Comparison of ENCODE assay signal across 9 mouse cellular contexts in genomic region chr11:68940516-68940915, GRCm38 (mm10). TPM values are rescaled to one million over a fixed set of nuclear protein-coding genes. Genes with fewer than 3 reads are reported as not detected.
DNase-seq lines count a peak whose midpoint lies in the region; ATAC-seq lines count a peak whose summit lies in the region.
"Had no signal": no experiment of that assay in that cellular context is flagged by ENCODE, and none has a peak within 500 bp of the region (broad histone marks: within the 10 kb centered on the region; RNA-seq: fewer than 3 reads in every experiment).

No protein-coding gene starts in this region.

- H3K4me1 ChIP-seq in lung, embryonic 16.5 days (replicated peaks; ENCODE audit: control insufficient read depth, insufficient read depth, low read length) = peaks cover 5% of the 10 kb centered on the region; the same call in 1 of the 2 replicates
- H3K4me1 ChIP-seq in hindbrain, embryonic 12.5 days = peaks cover 6% of the 10 kb centered on the region
- H3K4me1 ChIP-seq in limb, embryonic 12.5 days (replicated peaks) = peaks cover 7% of the 10 kb centered on the region; the same call in 1 of the 2 replicates
- peaks cover 4% of the 10 kb centered on the region; the same call in 1 of the 2 replicates for H3K4me1 ChIP-seq in stomach, embryonic 15.5 days

- no peak overlapping the region for H3K27ac ChIP-seq in lung, embryonic 16.5 days (ENCODE audit: low read length)
- no peak overlapping the region for H3K27ac ChIP-seq in hindbrain, embryonic 12.5 days
- no peak overlapping the region for H3K27ac ChIP-seq in limb, embryonic 12.5 days
- peak overlapping the region; percentile 16; the same call in 1 of the 2 replicates for H3K27ac ChIP-seq in stomach, embryonic 15.5 days

- H3K9ac ChIP-seq in lung, embryonic 16.5 days (ENCODE audit: low read length) = peak overlapping the region; percentile 73
- peak overlapping the region; percentile 67 for H3K9ac ChIP-seq in hindbrain, embryonic 12.5 days
- peak overlapping the region; percentile 56 for H3K9ac ChIP-seq in limb, embryonic 12.5 days (replicated peaks)
- H3K9ac ChIP-seq in stomach, embryonic 15.5 days = peak overlapping the region; percentile 23; the same call in 1 of the 2 replicates

- DNase-seq in lung, postnatal 25 days (ENCODE audit: low spot score) = no peak
- DNase-seq in left cerebral cortex, adult 11 months (ENCODE audit: low spot score) = no peak
- no peak for DNase-seq in spleen, adult 18-20 months
- no peak for DNase-seq in lung, postnatal 14 days

- peak overlapping the region; percentile 61 for H3K4me3 ChIP-seq in lung, embryonic 16.5 days (ENCODE audit: low read length)
- H3K4me3 ChIP-seq in hindbrain, embryonic 12.5 days = peak overlapping the region; percentile 46
- peak overlapping the region; percentile 45 for H3K4me3 ChIP-seq in limb, embryonic 12.5 days (replicated peaks)
- H3K4me3 ChIP-seq in stomach, embryonic 15.5 days (replicated peaks) = peak overlapping the region; percentile 45

- H3K36me3 ChIP-seq in lung, embryonic 16.5 days (ENCODE audit: control insufficient read depth, insufficient read depth, low read length) = 0 out of 2 replicates have a peak, but pooled peaks cover 2% of the 10 kb centered on the region
- no peaks in the 10 kb centered on the region for H3K36me3 ChIP-seq in hindbrain, embryonic 12.5 days
- H3K36me3 ChIP-seq in limb, embryonic 12.5 days = no peaks in the 10 kb centered on the region
- peaks cover 3% of the 10 kb centered on the region; the same call in 1 of the 2 replicates for H3K36me3 ChIP-seq in stomach, embryonic 15.5 days

- H3K4me2 ChIP-seq in lung, embryonic 16.5 days (ENCODE audit: low read depth, low read length) = peak overlapping the region; percentile 73
- peak overlapping the region; percentile 61 for H3K4me2 ChIP-seq in hindbrain, embryonic 12.5 days (replicated peaks)
- H3K4me2 ChIP-seq in limb, embryonic 12.5 days = peak overlapping the region; percentile 64
- H3K4me2 ChIP-seq in stomach, embryonic 15.5 days = peak overlapping the region; percentile 61

- no peaks in the 10 kb centered on the region for H3K9me3 ChIP-seq in lung, embryonic 16.5 days (ENCODE audit: control insufficient read depth, low read length)
- no peaks in the 10 kb centered on the region for H3K9me3 ChIP-seq in hindbrain, embryonic 12.5 days (replicated peaks)
- no peaks in the 10 kb centered on the region for H3K9me3 ChIP-seq in limb, embryonic 12.5 days
- no peaks in the 10 kb centered on the region for H3K9me3 ChIP-seq in stomach, embryonic 15.5 days

- 43% methylated on average over 4 of the region's 4 CpGs for WGBS in lung, embryonic 16.5 days
- 67% methylated on average over 4 of the region's 4 CpGs for WGBS in hindbrain, embryonic 12.5 days
- 60% methylated on average over 4 of the region's 4 CpGs for WGBS in limb, embryonic 12.5 days
- WGBS in stomach, embryonic 15.5 days = 46% methylated on average over 4 of the region's 4 CpGs

- H3K27me3 ChIP-seq in lung, embryonic 16.5 days (ENCODE audit: control insufficient read depth, insufficient read depth, low read depth, low read length) = no peaks in the 10 kb centered on the region
- no peaks in the 10 kb centered on the region for H3K27me3 ChIP-seq in hindbrain, embryonic 12.5 days
- H3K27me3 ChIP-seq in limb, embryonic 12.5 days = 0 out of 2 replicates have a peak, but pooled peaks cover under 1% of the 10 kb centered on the region
- H3K27me3 ChIP-seq in stomach, embryonic 15.5 days (replicated peaks) = no peaks in the 10 kb centered on the region

- no peak for ATAC-seq in lung, embryonic 16.5 days (ENCODE audit: low read depth)
- no peak for ATAC-seq in hindbrain, embryonic 12.5 days (ENCODE audit: low FRiP score)
- no peak for ATAC-seq in limb, embryonic 12.5 days (ENCODE audit: insufficient number of reproducible peaks, insufficient read depth, low FRiP score, low TSS enrichment, low read depth)
- ATAC-seq in stomach, embryonic 15.5 days (ENCODE audit: insufficient read depth, low FRiP score, low read depth) = no peak

RNA-seq across cellular contexts. Expression of gene Odf4, which starts 13.6 kb away (rescaled TPM):
- not detected in 2 replicates for polyA plus RNA-seq in lung, embryonic 16.5 days (2015; fragmentation: Nextera tagmentation; extraction: Ambion mirVana)
- 0.36 TPM in 1 of 2 replicates, not detected in the other for polyA plus RNA-seq in hindbrain, embryonic 12.5 days (2016; fragmentation: Nextera tagmentation; extraction: Ambion mirVana)
- polyA plus RNA-seq in limb, embryonic 12.5 days (2016; fragmentation: Nextera tagmentation; extraction: Ambion mirVana) = not detected in 2 replicates
- not detected in 2 replicates for polyA plus RNA-seq in stomach, embryonic 15.5 days (2015; fragmentation: Nextera tagmentation; extraction: Ambion mirVana)
- polyA plus RNA-seq: small intestine, adult 2 months had no signal

RNA-seq across cellular contexts. Expression of gene Arhgef15, which starts 16.8 kb away (rescaled TPM):
- polyA plus RNA-seq in lung, embryonic 16.5 days (2015; fragmentation: Nextera tagmentation; extraction: Ambion mirVana) = 28.3 and 28.9 TPM in 2 replicates
- 8.5 TPM in 2 replicates for polyA plus RNA-seq in hindbrain, embryonic 12.5 days (2016; fragmentation: Nextera tagmentation; extraction: Ambion mirVana)
- 6.1 and 7.0 TPM in 2 replicates for polyA plus RNA-seq in limb, embryonic 12.5 days (2016; fragmentation: Nextera tagmentation; extraction: Ambion mirVana)
- 8.5 and 8.8 TPM in 2 replicates for polyA plus RNA-seq in stomach, embryonic 15.5 days (2015; fragmentation: Nextera tagmentation; extraction: Ambion mirVana)

RNA-seq across cellular contexts. Expression of gene Slc25a35, which starts 27.4 kb away (rescaled TPM):
- polyA plus RNA-seq in lung, embryonic 16.5 days (2015; fragmentation: Nextera tagmentation; extraction: Ambion mirVana) = 2.9 and 3.3 TPM in 2 replicates
- 2.3 TPM in 2 replicates for polyA plus RNA-seq in hindbrain, embryonic 12.5 days (2016; fragmentation: Nextera tagmentation; extraction: Ambion mirVana)
- polyA plus RNA-seq in limb, embryonic 12.5 days (2016; fragmentation: Nextera tagmentation; extraction: Ambion mirVana) = 2.3 and 2.6 TPM in 2 replicates
- 5.1 and 5.3 TPM in 2 replicates for polyA plus RNA-seq in stomach, embryonic 15.5 days (2015; fragmentation: Nextera tagmentation; extraction: Ambion mirVana)

RNA-seq across cellular contexts. Expression of gene Rangrf, which starts 34.5 kb away (rescaled TPM):
- polyA plus RNA-seq in lung, embryonic 16.5 days (2015; fragmentation: Nextera tagmentation; extraction: Ambion mirVana) = 36.7 and 40.3 TPM in 2 replicates
- 34.4 and 38.3 TPM in 2 replicates for polyA plus RNA-seq in hindbrain, embryonic 12.5 days (2016; fragmentation: Nextera tagmentation; extraction: Ambion mirVana)
- 64.6 and 69.6 TPM in 2 replicates for polyA plus RNA-seq in limb, embryonic 12.5 days (2016; fragmentation: Nextera tagmentation; extraction: Ambion mirVana)
- 55.9 and 63.0 TPM in 2 replicates for polyA plus RNA-seq in stomach, embryonic 15.5 days (2015; fragmentation: Nextera tagmentation; extraction: Ambion mirVana)

RNA-seq across cellular contexts. Expression of gene Rpl26, which starts 39.1 kb away (rescaled TPM):
- 880 and 951 TPM in 2 replicates for polyA plus RNA-seq in lung, embryonic 16.5 days (2015; fragmentation: Nextera tagmentation; extraction: Ambion mirVana)
- polyA plus RNA-seq in hindbrain, embryonic 12.5 days (2016; fragmentation: Nextera tagmentation; extraction: Ambion mirVana) = 624 and 749 TPM in 2 replicates
- 1,086 and 1,101 TPM in 2 replicates for polyA plus RNA-seq in limb, embryonic 12.5 days (2016; fragmentation: Nextera tagmentation; extraction: Ambion mirVana)
- polyA plus RNA-seq in stomach, embryonic 15.5 days (2015; fragmentation: Nextera tagmentation; extraction: Ambion mirVana) = 1,013 and 1,066 TPM in 2 replicates

Comparison
In these comparisons a context has a peak if more than half of its experiments do, and no peak if none do; other contexts are left out.
1. H3K9ac ChIP-seq: peak in every context shown above with its lines; median percentile 73 in lung, embryonic 16.5 days; 67 in hindbrain, embryonic 12.5 days; 56 in limb, embryonic 12.5 days; 23 in stomach, embryonic 15.5 days.